Mouse (Mus musculus) bone marrow macrophage, adult 2 months (primary cell): Measurements from ENCODE around the gene Ntm. TPM values are rescaled to one million over a fixed set of nuclear protein-coding genes. Genes with fewer than 3 reads are reported as not detected.

ENCODE experiments used
- H3K27ac ChIP-seq: 2 replicates; pipeline ENCODE4 v1.5.1; 2012; ENCODE audit warnings: low read depth, low read length; ENCODE audit not compliant: insufficient read depth
- H3K4me1 ChIP-seq: 2 replicates; pipeline ENCODE4 v1.6.1; 2012; ENCODE audit warnings: low read length; ENCODE audit not compliant: control insufficient read depth, insufficient read depth
- H3K4me3 ChIP-seq: 2 replicates; pipeline ENCODE4 v1.5.1; 2012; ENCODE audit warnings: mild to moderate bottlenecking, low read length, moderate library complexity; ENCODE audit not compliant: insufficient read depth
- CTCF ChIP-seq: IDR thresholded peaks from 2 replicates; pipeline ENCODE4 v1.5.1; 2012; ENCODE audit warnings: low read depth, mild to moderate bottlenecking, low read length, moderate library complexity
- POLR2A ChIP-seq: IDR thresholded peaks from 2 replicates; pipeline ENCODE4 v1.6.1; 2012; ENCODE audit warnings: mild to moderate bottlenecking, low read depth, low read length, borderline replicate concordance
- polyA plus RNA-seq: library from polyadenylated mRNA; stranded (reverse); fragments of >200 nt; gene quantifications from 2 replicates; pipeline ENCODE4 v1.2.4, GENCODE M21; 2012; ENCODE audit not compliant: missing spikeins, insufficient read depth, insufficient read length

Gene Ntm
- polyA plus RNA-seq, 1 experiment: not detected

DNA sequence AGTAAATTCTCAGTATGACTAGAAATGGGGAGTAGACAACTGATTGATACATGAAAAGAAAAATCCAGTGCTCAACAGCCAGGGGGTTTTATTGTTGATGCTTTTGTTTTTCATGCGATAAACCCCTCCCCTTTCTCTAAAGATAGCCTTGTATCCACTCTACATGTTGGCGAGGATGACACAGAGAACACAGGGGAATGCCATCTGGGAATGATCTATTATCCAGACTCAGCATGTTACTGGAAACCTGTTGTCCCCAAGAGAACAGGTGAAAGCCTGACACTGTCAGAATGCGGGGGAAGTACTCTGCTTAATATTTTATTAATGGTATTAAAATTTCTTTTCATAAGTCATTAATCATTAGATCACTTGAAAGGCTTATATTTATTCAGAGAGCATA is 690.1 kb downstream of the Ntm start:
- H3K4me3 ChIP-seq: no peak overlapping the region
- H3K27ac ChIP-seq: no peak overlapping the region
- H3K4me1 ChIP-seq: no peaks in the 10 kb centered on the region
- TF ChIP-seq POLR2A (no peak), CTCF (no peak)

DNA sequence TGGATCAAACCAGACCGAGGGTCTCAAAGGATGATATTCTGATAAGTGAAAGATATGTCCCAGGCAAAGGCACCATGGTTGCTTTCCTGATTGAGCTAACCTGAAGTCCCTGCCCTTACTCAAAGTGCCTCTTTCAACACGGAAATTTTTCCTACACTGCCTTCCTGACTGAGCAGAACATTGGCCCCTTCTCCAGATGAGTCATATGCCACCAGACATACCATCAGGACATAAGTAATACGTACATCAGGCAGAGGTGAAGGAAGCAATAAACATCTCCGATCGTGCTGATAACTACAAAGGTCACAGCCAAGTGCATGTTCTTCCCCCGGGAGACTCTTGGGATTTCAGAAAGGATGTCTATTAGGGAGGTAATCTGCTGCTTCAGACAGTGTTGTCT is 693.0 kb downstream of the Ntm start:
- H3K27ac ChIP-seq: no peak overlapping the region
- TF ChIP-seq POLR2A: no peak
- TF ChIP-seq CTCF: no peak
- no peak overlapping the region for H3K4me3 ChIP-seq

DNA sequence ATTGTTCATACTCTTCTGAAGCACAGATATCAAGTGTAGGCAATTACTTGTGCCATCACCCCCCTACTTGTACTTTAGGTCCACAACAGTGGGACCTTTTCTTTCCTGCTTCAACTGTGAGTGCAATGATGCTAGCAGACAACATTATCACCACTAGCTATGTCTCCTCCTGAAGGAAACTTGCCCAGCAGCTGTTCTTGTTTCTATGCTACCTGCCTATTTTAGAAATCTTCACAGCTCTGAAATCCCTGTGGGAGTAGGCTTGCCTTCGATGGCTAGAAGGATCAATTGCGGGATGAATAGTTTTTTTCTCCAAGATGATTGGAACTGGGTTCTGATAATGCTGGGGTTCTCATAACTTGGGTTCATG is 693.7 kb downstream of the Ntm start:
- TF ChIP-seq POLR2A: no peak
- TF ChIP-seq CTCF: no peak
- H3K4me1 ChIP-seq: no peaks in the 10 kb centered on the region
- no peak overlapping the region for H3K27ac ChIP-seq
- no peak overlapping the region for H3K4me3 ChIP-seq

More for the DNA sequence above, 693.0 kb downstream of the Ntm start:
- H3K4me1 ChIP-seq: no peaks in the 10 kb centered on the region

DNA sequence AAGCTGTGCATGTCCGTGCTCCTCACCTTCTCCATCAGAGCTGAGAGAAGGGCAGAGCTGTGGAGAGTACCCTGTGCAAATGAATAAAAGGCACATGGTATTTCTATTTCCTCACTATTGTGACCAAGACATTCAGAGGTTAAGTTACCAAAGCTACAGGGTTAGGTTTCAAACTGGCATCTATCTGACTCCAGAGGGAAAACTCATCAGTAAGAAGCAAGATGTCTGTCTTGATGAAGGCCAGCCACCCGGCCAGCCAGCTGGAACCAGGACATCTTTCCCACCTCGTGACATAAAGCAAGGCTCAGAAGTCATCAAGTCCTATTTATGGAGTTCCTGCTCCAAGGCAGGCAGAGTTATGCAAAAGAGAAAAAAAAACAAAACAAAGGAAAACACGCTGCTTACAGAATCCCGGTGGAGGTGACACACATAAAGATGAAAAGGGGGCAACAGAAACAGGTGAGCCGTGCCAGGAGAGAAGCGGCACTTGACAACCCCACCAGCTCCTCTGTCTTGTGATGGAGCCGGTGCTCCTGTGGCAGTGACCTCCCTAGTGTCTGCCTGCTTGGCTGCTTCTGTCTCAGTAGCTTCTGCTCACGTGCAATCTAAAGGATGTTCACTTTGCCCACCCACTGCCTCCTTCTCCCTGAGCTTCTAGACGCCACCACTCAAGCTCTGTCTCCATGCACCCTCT is 694.2 kb downstream of the Ntm start:
- Histone ChIP-seq H3K4me1 (no peaks in the 10 kb centered on the region), H3K4me3 (no peak overlapping the region), H3K27ac (no peak overlapping the region)
- TF ChIP-seq CTCF (no peak), POLR2A (no peak)

DNA sequence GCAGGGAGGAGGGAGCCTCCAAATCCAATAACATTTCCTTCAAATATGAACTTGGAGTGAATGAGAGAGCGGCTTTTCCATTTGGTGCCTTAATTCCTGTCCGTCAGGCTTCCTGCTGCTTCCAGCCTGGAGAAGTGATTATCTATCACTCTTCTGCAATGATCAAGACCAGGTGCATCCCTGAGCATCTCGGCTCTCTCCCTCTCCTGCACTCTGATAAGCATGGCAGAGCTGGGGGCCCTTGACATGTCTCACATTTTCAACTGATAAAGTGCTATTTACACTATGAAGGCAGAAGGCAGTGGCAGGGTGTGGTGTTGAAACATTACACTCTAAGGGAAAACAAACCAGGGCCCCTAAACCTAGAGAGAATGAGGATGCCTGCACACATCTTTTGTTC is 695.3 kb downstream of the Ntm start:
- no peaks in the 10 kb centered on the region for H3K4me1 ChIP-seq
- no peak overlapping the region for H3K4me3 ChIP-seq
- no peak overlapping the region for H3K27ac ChIP-seq
- TF ChIP-seq POLR2A: no peak
- no peak for TF ChIP-seq CTCF

DNA sequence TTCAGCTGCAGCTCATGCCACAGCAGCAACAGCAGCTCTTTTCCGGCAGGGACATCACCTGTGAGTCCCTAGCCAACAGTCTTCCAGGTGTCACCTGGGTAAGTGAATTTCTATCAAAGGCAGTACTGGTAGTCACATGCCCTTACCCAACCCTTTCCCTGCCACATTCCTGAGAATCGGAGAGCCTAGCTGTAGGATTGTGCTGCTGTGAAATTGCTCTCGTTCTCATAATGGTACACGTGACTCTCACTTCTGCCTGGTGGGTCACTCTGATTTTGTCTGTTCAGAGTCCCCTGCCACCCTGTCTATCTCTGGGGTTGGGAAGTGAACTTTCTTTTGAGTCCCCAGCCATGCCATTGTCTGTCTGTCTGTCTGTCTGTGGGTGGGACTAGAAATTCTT is 697.8 kb downstream of the Ntm start:
- H3K4me1 ChIP-seq: no peaks in the 10 kb centered on the region
- no peak overlapping the region for H3K4me3 ChIP-seq
- TF ChIP-seq CTCF (no peak), POLR2A (no peak)
- H3K27ac ChIP-seq: no peak overlapping the region

DNA sequence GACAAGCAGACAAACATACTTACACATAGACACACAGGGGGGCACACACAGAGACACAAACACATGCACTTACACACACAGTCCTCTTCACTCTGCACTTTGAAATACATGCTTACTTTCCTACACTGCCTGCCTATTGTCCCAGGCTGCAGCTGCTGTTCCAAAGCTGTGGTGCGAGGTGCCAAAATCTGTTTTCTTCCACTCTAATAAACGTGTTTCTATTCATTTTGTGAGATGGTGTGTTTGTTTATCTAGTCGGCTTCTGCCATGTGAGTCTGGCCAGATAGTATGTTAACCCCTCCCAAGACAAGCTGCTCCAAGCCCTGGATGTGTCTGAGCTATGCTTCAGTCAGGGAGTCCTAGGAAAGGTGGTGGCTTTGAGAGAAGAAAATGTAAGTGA is 700.1 kb downstream of the Ntm start:
- Histone ChIP-seq H3K4me1 (no peaks in the 10 kb centered on the region), H3K27ac (no peak overlapping the region), H3K4me3 (no peak overlapping the region)
- TF ChIP-seq POLR2A (no peak), CTCF (no peak)

DNA sequence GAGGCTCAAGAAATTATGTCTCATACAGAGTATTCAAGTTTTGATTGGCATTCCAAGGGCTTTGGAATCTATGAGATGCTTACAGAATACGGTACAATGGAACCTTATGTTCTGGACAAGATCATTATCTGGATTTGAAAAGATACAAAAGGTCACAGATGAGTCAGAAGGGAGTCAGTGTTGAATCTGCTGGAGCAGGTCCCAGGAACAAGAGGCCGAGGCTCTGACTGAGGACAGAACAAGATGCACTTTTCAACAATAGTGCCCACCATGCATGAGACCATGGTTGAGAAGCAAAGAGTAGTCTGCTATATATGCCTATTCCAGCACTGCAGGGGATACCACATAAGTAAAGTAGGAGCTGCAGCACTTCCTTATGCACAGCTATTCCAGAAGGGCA is 710.1 kb downstream of the Ntm start:
- Histone ChIP-seq H3K4me3 (no peak overlapping the region), H3K27ac (no peak overlapping the region), H3K4me1 (no peaks in the 10 kb centered on the region)
- TF ChIP-seq CTCF: no peak
- TF ChIP-seq POLR2A: no peak

DNA sequence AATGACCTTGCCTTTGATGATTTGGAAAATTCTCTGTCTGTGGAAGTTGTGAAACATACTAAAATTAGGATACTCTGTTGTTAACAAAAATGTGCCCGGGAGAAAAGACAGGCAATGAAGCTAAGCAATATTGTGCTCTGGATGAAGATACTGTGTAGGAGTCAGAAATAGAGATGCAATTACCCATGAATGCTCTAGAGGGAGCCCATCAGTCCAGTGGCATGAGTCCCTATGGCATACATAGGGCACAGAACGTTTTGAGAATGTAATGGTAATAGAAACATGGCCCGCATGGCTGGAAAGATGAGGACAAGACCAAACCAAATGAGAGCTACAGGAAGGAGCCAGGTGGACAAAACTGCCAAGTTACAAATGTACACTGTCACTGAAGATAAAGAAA is 712.1 kb downstream of the Ntm start:
- no peak overlapping the region for H3K27ac ChIP-seq
- H3K4me1 ChIP-seq: no peaks in the 10 kb centered on the region
- no peak overlapping the region for H3K4me3 ChIP-seq
- TF ChIP-seq POLR2A: no peak
- no peak for TF ChIP-seq CTCF

DNA sequence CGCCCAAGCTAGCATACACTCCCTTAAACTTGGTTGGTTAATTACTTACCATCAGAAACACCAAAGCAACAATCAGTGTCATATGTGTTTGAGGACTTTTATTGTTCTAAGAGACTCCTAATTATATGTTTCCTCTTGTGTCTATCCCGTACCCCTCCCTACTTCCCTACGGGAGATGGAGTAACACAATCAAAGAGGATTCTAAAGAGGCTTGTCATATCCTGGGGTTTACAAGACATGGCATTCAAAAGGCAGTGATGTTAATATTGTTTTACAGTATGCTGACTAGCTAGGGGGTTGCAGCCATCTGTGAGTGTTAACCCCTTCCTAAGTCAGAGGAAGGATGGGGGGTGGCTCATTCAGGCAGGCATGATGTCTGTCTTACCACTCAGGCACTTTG is 715.1 kb downstream of the Ntm start:
- H3K27ac ChIP-seq: no peak overlapping the region
- TF ChIP-seq POLR2A (no peak), CTCF (no peak)
- no peak overlapping the region for H3K4me3 ChIP-seq
- H3K4me1 ChIP-seq: no peaks in the 10 kb centered on the region

DNA sequence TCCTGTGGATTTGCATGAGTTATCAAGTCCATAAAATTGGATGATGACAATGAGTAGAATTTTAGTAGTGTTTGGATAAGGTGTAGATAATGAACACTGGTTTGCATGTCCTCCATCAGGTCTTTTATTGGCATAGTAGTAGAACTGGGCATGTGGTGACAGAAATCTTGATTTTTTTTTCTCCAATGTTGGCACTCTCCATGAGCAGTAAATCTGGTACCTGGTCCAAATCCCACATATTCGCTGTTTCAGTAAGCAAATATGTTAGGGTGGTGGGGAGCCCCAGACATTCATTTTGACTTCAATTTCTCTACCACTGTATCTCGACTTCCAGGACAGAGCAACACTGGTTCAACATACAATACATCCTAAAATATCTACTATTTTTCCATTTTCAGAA is 718.9 kb downstream of the Ntm start:
- Histone ChIP-seq H3K27ac (no peak overlapping the region), H3K4me3 (no peak overlapping the region), H3K4me1 (no peaks in the 10 kb centered on the region)
- TF ChIP-seq CTCF (no peak), POLR2A (no peak)
